Mouse (Mus musculus) liver, embryonic 13.5 days (tissue): Measurements from ENCODE around the gene Map3k5. TPM values are rescaled to one million over a fixed set of nuclear protein-coding genes. Genes with fewer than 3 reads are reported as not detected.

ENCODE experiments used
- ATAC-seq: fragments of 200-750 bp; cut with Nextera tagmentation; 2 replicates; pipeline ENCODE4 v1.8.0; 2017; ENCODE audit warnings: low read depth, mild to moderate bottlenecking, moderate number of reproducible peaks, moderate library complexity
- DNase-seq: peaks from one replicate; pipeline ENCODE4 v3.0.0; 2022
- H3K27ac ChIP-seq: fragments of 300-500 bp; sonication (generic); 2 replicates; pipeline ENCODE4 v1.5.1; 2015; ENCODE audit warnings: moderate library complexity, mild to moderate bottlenecking, inconsistent platforms
- H3K27me3 ChIP-seq: fragments of 300-500 bp; sonication (generic); 2 replicates; pipeline ENCODE4 v1.6.1; 2015; ENCODE audit warnings: mild to moderate bottlenecking, inconsistent platforms
- H3K36me3 ChIP-seq: fragments of 300-500 bp; sonication (generic); 2 replicates; pipeline ENCODE4 v1.6.1; 2015; ENCODE audit warnings: mild to moderate bottlenecking, inconsistent platforms
- H3K4me1 ChIP-seq: fragments of 300-500 bp; sonication (generic); replicated peaks from 2 replicates; pipeline ENCODE4 v1.6.1; 2015; ENCODE audit warnings: inconsistent platforms
- H3K4me2 ChIP-seq: fragments of 300-500 bp; sonication (generic); 2 replicates; pipeline ENCODE4 v1.6.1; 2015; ENCODE audit warnings: inconsistent platforms, mild to moderate bottlenecking, moderate library complexity
- H3K4me3 ChIP-seq: fragments of 300-500 bp; sonication (generic); replicated peaks from 2 replicates; pipeline ENCODE4 v1.5.1; 2015; ENCODE audit warnings: mild to moderate bottlenecking, inconsistent platforms
- H3K9ac ChIP-seq: fragments of 300-500 bp; sonication (generic); 2 replicates; pipeline ENCODE4 v1.6.1; 2015; ENCODE audit warnings: mild to moderate bottlenecking, inconsistent platforms
- H3K9me3 ChIP-seq: fragments of 300-500 bp; sonication (generic); replicated peaks from 2 replicates; pipeline ENCODE4 v1.6.1; 2016; ENCODE audit warnings: inconsistent platforms
- WGBS: fragments of 180-500 bp; shearing (Covaris S2); methylation state at CpG from one replicate; pipeline ENCODE4 v1.1.7; 2015; ENCODE audit not compliant: insufficient replicate concordance; 5-methylcytosine and 5-hydroxymethylcytosine counted together
- polyA plus RNA-seq: library from polyadenylated mRNA; unstranded; fragments of >200 nt; fragmentation: Nextera tagmentation; extraction: Ambion mirVana; gene quantifications from 2 replicates; pipeline ENCODE4 v1.2.1, GENCODE M21; 2015

Map3k5 gene
- polyA plus RNA-seq, 1 experiment from 2014 or later = 0.78 TPM

DNA sequence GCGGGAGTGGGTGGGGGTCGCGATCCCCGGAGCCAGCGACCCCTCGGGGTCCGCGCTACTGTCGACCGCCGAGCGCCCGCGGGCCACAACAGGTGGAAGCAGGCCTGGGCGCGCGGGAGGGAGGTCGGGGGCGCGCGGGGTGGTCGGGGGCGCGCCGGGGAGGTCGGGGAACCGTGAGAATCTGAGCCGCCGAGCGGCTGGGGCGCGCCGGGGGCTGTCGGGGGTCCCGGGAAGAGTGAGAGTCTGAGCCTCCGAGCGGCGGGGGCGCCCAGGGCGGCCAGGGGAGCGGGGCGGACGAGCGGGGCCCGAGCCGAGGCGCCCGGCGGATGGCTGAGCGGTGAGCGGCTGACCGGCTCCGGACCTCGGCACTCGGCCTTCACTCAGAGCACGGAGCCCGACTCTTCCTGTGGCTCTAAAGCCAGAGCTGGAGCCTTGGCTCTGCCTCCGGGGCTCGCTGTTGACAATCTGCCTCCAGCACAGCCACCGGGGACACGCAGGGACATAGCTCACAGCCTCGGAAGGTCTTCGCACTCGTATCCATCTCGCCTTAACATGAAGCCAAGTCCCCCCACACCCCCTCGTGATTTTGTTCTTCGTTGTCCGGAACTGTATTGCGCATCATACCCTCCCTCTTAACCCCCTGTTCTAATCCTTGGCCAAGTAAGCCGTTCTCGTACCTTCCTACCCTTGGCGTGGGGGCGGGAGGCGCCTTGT lies 215.0 kb downstream of the Map3k5 start:
- peaks cover 34% of the 10 kb centered on the region for H3K4me1 ChIP-seq
- H3K27ac ChIP-seq = no peak overlapping the region
- no peaks in the 10 kb centered on the region for H3K9me3 ChIP-seq
- ATAC-seq (peak; percentile 56), DNase-seq (no peak)
- under 1% methylated on average over 72 of the region's 74 CpGs for WGBS
- H3K4me2 ChIP-seq = peak overlapping the region; percentile 95
- peak overlapping the region; percentile 76 for H3K4me3 ChIP-seq
- H3K36me3 ChIP-seq = no peaks in the 10 kb centered on the region
- peak overlapping the region; percentile 77 for H3K9ac ChIP-seq
- peaks cover 33% of the 10 kb centered on the region for H3K27me3 ChIP-seq

GRCm38 (mm10) chr10:20149835-20150355 lies 215.6 kb downstream of the Map3k5 start:
- WGBS = 4% methylated on average over 13 of the region's 13 CpGs
- DNase-seq = no peak
- H3K27ac ChIP-seq = no peak overlapping the region
- peak overlapping the region; percentile 95 for H3K4me2 ChIP-seq
- H3K27me3 ChIP-seq = peaks cover 33% of the 10 kb centered on the region
- H3K4me1 ChIP-seq = peaks cover 34% of the 10 kb centered on the region
- peak overlapping the region; percentile 76 for H3K4me3 ChIP-seq
- ATAC-seq = no peak
- H3K36me3 ChIP-seq = no peaks in the 10 kb centered on the region
- peak overlapping the region; percentile 77 for H3K9ac ChIP-seq
- H3K9me3 ChIP-seq = no peaks in the 10 kb centered on the region

GRCm38 (mm10) chr10:20152131-20152530 lies 217.9 kb downstream of the Map3k5 start:
- WGBS = 85% methylated on average over 1 of the region's 1 CpGs
- Histone ChIP-seq H3K4me1 (peaks cover 44% of the 10 kb centered on the region), H3K27ac (no peak overlapping the region), H3K9me3 (no peaks in the 10 kb centered on the region), H3K27me3 (peaks cover 33% of the 10 kb centered on the region), H3K4me3 (no peak overlapping the region), H3K9ac (no peak overlapping the region), H3K4me2 (no peak overlapping the region), H3K36me3 (no peaks in the 10 kb centered on the region)
- DNase-seq = no peak
- no peak for ATAC-seq

DNA sequence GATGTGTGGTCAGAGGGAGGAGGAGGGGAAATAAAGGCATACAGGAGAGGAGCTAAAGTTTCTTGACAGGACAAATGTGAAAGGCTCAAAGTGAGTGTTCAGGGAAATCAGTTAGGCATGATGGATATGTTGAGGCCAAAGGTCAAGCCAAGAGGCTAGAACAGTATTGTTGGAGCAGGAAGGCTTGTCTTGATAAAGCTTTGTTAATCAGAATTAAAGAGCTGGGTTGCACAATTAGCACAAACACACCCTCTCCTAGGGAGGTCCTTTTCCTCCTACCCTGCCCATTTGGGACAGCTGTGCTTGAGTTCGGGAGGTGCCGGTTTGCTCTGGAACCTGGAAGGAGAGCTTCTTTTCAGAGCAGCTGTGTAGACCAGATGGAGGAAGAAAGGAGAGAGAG lies 219.2 kb downstream of the Map3k5 start:
- H3K27ac ChIP-seq = no peak overlapping the region
- no peak overlapping the region for H3K4me3 ChIP-seq
- H3K9ac ChIP-seq = no peak overlapping the region; the same call in 1 of the 2 replicates
- H3K4me2 ChIP-seq = no peak overlapping the region
- no peaks in the 10 kb centered on the region for H3K9me3 ChIP-seq
- 51% methylated on average over 2 of the region's 2 CpGs for WGBS
- peaks cover 23% of the 10 kb centered on the region for H3K27me3 ChIP-seq
- DNase-seq (no peak), ATAC-seq (no peak)
- H3K36me3 ChIP-seq = no peaks in the 10 kb centered on the region
- H3K4me1 ChIP-seq = peaks cover 39% of the 10 kb centered on the region

DNA sequence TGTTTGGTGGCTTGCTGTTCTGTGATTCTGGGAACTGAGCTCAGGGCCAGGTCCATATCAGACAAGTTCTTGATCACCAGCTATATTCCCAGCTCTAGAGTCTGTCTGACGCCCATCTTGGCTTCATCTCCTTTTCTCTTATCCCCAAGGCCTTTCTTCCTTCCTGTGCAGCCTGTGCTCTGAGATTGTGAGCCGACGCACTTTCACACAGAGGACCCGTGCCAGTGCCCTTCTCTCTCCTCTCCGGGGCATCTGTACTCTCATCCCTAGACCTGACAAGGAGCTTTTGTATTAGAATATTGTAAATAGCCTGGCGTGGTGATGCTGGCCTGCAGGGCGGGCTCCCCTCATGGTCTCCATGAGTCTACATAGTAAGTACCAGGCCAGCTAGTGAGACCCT lies 221.1 kb downstream of the Map3k5 start:
- ATAC-seq = no peak
- peaks cover 21% of the 10 kb centered on the region for H3K4me1 ChIP-seq
- H3K9me3 ChIP-seq = no peaks in the 10 kb centered on the region
- no peak overlapping the region for H3K9ac ChIP-seq
- no peak overlapping the region for H3K4me2 ChIP-seq
- DNase-seq = no peak
- 20% methylated on average over 7 of the region's 7 CpGs for WGBS
- peaks cover 4% of the 10 kb centered on the region for H3K27me3 ChIP-seq
- H3K36me3 ChIP-seq = no peaks in the 10 kb centered on the region
- no peak overlapping the region for H3K27ac ChIP-seq
- no peak overlapping the region for H3K4me3 ChIP-seq

DNA sequence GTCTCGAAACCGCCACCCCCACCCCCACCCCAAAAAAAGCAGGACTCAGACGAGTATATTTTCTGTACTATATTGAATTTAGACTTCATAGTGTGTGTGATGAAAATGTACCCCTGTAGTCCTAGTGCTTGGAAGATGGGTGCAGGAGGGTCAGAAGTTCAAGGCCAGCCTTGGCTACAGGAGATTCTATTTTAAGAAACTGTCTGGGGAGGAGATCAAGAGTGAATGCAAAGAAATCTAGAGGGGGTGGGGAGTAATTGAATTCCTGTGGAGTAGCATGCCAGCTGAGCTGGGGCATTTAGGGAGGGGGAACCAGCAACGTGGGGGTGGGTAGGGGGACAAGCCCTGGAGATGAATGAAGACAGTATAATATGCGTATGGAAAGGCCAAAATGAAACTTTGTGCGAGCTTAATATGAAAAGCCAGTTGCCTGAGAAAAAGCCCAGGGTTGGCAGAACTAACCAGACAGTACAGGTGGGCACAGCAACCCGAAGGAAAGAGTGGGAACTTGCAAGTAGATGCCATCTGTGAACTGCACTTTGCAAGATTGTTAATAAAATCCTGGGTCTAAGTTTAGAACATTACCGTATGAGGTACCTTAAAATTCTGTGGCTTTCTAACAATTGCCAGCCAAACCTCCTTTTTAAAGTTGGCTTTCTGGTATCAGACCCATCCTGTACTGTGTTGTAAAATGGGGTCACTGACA lies 222.9 kb downstream of the Map3k5 start:
- Histone ChIP-seq H3K27me3 (no peaks in the 10 kb centered on the region), H3K9ac (no peak overlapping the region), H3K9me3 (no peaks in the 10 kb centered on the region), H3K4me3 (no peak overlapping the region), H3K36me3 (no peaks in the 10 kb centered on the region), H3K27ac (no peak overlapping the region), H3K4me1 (peaks cover 32% of the 10 kb centered on the region), H3K4me2 (no peak overlapping the region)
- 74% methylated on average over 8 of the region's 8 CpGs for WGBS
- DNase-seq = no peak
- no peak for ATAC-seq

DNA sequence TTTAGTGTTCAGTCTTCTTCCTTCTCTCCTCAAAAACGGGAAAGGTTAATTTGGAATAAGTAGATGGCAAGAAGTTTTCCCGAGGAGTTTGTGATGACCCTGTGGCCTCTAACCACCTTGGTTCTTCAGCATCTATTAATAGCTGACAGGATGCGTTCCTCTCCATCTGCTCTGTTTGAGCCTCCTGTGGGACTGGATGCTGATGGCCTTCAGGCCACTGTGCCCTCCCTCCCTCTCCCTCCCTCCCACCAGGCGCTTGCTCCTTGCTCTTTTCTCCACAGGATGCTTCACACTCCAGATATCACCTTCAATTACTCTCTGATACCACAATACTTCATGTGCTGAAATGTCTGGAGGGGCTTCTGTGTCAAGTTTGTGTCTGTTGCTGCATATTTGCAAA lies 224.5 kb downstream of the Map3k5 start:
- no peaks in the 10 kb centered on the region for H3K36me3 ChIP-seq
- 59% methylated on average over 4 of the region's 4 CpGs for WGBS
- no peak for ATAC-seq
- no peak overlapping the region for H3K9ac ChIP-seq
- H3K27me3 ChIP-seq = no peaks in the 10 kb centered on the region
- H3K4me3 ChIP-seq = no peak overlapping the region
- no peaks in the 10 kb centered on the region for H3K9me3 ChIP-seq
- no peak overlapping the region for H3K4me2 ChIP-seq
- no peak overlapping the region for H3K27ac ChIP-seq
- DNase-seq = no peak
- H3K4me1 ChIP-seq = peaks cover 27% of the 10 kb centered on the region

DNA sequence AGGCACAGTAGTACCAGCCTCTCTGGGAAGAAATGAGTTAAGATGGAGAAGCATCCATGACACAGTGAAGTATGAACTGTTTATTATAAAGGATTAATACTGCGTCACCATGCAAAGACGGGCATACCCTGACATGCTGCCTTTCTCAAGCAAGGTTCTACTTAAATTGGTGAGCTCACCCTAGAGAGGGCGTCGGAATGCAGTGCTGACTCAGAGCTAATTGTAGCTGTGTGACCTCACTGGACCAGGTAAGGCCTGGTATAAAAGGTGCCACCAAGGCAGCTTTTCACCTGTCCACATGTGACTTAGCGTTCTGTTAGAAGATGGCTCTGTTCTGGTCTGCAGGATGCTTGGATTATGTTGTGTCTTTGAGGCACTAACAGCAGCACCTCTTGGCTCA lies 225.0 kb downstream of the Map3k5 start:
- WGBS = 78% methylated on average over 5 of the region's 5 CpGs
- Histone ChIP-seq H3K27ac (no peak overlapping the region), H3K4me1 (peaks cover 22% of the 10 kb centered on the region), H3K27me3 (no peaks in the 10 kb centered on the region), H3K9ac (no peak overlapping the region), H3K4me3 (no peak overlapping the region), H3K9me3 (no peaks in the 10 kb centered on the region), H3K36me3 (no peaks in the 10 kb centered on the region), H3K4me2 (no peak overlapping the region)
- no peak for DNase-seq
- ATAC-seq = no peak

DNA sequence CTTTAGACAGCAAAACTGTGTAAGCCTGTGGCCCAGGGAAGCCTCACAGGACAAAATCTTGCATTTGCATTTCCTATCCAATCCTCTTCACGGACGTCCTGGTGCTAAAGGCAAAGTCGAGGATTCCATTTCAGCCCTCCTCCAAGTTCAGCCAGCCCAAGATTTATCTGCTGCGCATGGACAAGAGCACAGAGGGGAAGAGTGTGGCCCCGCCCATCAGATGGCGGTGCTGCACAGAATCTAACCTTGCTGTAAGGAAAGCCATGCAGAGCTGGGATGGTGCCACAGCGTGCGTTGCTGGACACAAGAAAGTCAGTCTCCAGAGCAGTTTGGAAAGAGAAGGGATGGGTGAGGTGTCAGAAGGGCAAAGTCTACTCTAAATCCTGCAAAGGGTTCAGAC lies 226.6 kb downstream of the Map3k5 start:
- H3K4me3 ChIP-seq = no peak overlapping the region
- no peak overlapping the region for H3K4me2 ChIP-seq
- ATAC-seq (0 out of 2 replicates have a peak, but pooled peaks have one; percentile 34), DNase-seq (peak; percentile 16)
- H3K27me3 ChIP-seq = no peaks in the 10 kb centered on the region
- H3K36me3 ChIP-seq = no peaks in the 10 kb centered on the region
- no peak overlapping the region for H3K9ac ChIP-seq
- no peak overlapping the region for H3K27ac ChIP-seq
- peaks cover 16% of the 10 kb centered on the region for H3K4me1 ChIP-seq
- 24% methylated on average over 8 of the region's 8 CpGs for WGBS
- no peaks in the 10 kb centered on the region for H3K9me3 ChIP-seq

DNA sequence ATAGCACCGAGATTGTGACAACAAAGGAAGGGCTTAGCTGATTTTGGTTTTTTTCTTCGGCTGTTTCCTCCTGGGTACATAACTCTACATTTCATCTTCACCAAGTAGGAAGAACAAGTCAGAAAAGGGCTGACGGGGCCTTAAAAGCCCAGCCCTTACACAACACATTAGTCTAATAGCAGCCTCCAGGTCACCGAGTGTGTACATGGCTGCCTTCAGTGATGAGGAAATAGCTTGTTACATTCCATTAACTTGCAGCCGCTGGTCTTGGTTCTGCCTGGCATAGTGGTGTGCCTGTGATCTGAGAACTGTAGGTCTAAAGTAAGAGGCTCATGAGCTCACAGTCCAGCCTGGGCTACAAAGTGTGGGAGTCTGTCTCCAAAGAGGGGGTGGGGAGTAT lies 230.5 kb downstream of the Map3k5 start:
- ATAC-seq (no peak), DNase-seq (no peak)
- 77% methylated on average over 5 of the region's 5 CpGs for WGBS

GRCm38 (mm10) chr10:20166797-20167196 lies 232.5 kb downstream of the Map3k5 start:
- Histone ChIP-seq H3K27ac (no peak overlapping the region), H3K4me3 (no peak overlapping the region), H3K27me3 (no peaks in the 10 kb centered on the region), H3K4me1 (peaks cover 39% of the 10 kb centered on the region), H3K4me2 (no peak overlapping the region), H3K9ac (no peak overlapping the region), H3K36me3 (no peaks in the 10 kb centered on the region), H3K9me3 (no peaks in the 10 kb centered on the region)
- DNase-seq (peak; percentile 17), ATAC-seq (0 out of 2 replicates have a peak, but pooled peaks have one; percentile 22)
- 36% methylated on average over 11 of the region's 11 CpGs for WGBS

More for the DNA sequence above, 230.5 kb downstream of the Map3k5 start:
- H3K9ac ChIP-seq = no peak overlapping the region
- no peak overlapping the region for H3K4me3 ChIP-seq
- no peak overlapping the region for H3K27ac ChIP-seq
- H3K4me2 ChIP-seq = no peak overlapping the region
- no peaks in the 10 kb centered on the region for H3K36me3 ChIP-seq
- H3K9me3 ChIP-seq = no peaks in the 10 kb centered on the region
- peaks cover 40% of the 10 kb centered on the region for H3K4me1 ChIP-seq
- no peaks in the 10 kb centered on the region for H3K27me3 ChIP-seq
